Mouse (Mus musculus) CD4-positive, CD25-positive, alpha-beta regulatory T cell, adult 2 months (primary cell): ENCODE measurements around the gene Lmf1.
A peak's percentile ranks its signal among the peaks of the same experiment; 100 is the strongest.

Source experiments
- DNase-seq: peaks from one replicate; pipeline ENCODE4 v3.0.0-alpha.2; 2012; ENCODE audit warnings: low read depth, low spot score

The Lmf1 gene

GRCm38 (mm10) chr17:25602366-25602765 is 23.5 kb downstream of the Lmf1 start:
- DNase-seq, result peak; percentile 12

- DNase-seq, result no peak
Measured at GRCm38 (mm10) chr17:25604234-25604633, 25.3 kb downstream of the Lmf1 start.

GRCm38 (mm10) chr17:25608137-25608785 is 29.4 kb downstream of the Lmf1 start:
- DNase-seq, result no peak

DNA sequence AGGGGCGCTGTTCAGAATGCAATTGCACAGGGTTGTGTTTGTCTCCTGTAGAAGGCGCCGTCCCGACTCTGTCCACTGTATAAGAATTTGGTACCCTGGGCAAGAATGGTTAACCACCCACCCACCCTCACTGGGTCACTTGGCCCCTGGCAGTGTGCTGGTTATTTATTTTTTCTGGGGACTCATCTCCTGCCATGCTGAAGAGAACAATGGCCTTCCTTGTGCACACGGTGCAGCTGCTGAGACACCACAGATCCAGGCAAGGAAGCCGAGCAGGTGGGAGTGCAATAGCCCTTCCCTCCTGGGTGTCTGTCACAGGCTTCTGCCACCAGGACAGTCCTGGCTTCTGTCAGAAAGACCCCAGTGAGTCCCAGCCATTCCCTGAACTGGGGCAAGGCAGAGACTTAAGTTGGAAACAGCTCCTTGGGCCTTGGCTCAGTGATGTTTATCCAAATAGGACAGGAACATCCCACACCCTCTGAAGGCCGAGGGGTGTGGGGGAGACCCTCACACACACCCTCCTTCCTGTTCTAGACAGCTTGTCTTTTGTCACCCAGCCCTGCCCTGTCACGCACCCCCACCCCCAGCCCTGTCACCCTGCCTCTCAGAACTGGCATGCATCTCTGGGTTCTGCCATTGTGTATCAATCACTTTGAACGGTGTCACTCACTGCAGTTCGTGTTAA is 30.1 kb downstream of the Lmf1 start:
- no peak for DNase-seq

DNA sequence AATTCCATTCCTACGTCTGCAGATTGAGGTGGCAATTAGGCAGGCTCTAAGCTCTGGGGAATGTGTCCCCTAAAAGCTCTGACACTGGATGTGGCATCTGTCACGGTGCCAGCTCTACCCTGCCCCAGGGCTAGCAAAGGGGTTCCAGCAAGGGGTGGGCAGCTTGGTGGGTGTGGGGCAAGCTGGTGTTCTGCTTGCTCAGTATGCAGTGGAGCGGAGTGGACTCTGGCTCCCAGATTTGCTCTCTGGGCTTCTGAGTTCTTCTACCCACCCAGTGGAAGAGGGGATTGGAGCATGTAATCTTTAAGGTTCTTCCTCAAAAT is 30.6 kb downstream of the Lmf1 start:
- no peak for DNase-seq

GRCm38 (mm10) chr17:25610151-25610550 is 31.3 kb downstream of the Lmf1 start:
- no peak for DNase-seq

DNA sequence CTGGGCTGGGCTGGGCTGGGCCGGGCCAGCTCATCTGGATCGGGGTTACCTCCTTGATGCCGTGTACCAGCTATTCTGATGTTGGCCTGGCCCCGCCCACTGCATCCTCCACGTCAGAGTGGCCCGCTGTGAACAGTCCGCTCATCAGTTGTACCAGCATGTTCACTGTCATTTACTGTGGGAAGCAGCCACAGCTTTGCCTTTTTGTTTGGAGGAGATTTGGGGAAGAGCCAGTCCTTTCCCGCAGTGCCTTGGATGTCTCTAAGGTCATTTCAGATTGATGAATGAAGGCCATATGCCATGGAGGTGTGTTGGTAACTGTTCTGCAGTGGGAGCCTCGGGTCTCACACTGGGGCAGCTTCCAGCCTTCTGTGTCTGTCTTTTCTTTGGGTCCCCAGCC is 33.7 kb downstream of the Lmf1 start:
- no peak for DNase-seq

GRCm38 (mm10) chr17:25613323-25613722 is 34.4 kb downstream of the Lmf1 start:
- DNase-seq, result no peak

DNA sequence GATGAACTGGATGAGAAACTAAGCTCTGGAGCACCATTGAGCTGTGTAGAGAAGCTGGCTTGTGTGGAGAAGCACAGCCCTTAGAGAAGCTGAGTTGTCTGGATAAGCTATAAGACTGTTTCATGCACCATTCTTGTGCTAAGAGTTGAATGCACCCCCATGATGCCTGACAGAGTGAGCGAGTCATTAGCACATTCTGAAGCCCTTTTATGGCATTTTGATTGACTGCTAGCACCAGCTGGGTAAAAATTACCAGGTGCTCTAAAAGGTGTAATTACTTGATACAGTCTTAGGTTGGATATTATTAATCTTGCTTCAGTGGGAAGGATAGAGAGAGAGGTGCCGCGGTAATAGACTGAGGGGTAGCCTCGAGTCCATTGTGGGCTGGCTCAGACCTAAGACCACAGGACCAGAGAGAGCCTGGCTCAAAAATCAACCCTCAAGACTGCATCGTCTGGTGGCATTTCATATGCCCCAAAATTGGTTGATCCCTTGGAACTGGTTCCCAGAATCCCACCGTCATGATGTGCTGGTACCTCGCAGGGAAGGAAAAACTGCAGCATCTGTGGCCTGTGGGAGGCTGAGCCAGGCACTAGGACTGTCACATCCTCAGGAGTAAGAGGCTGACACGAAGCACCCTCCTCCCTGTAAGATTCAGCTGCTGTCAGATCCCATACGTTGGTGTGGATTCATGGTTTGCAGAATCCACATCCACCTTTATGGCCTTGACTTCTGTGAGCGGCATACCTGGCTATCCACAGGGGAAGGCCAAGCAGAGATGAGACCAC is 36.0 kb downstream of the Lmf1 start:
- no peak for DNase-seq

GRCm38 (mm10) chr17:25618508-25619056 is 39.7 kb downstream of the Lmf1 start:
- no peak for DNase-seq

DNA sequence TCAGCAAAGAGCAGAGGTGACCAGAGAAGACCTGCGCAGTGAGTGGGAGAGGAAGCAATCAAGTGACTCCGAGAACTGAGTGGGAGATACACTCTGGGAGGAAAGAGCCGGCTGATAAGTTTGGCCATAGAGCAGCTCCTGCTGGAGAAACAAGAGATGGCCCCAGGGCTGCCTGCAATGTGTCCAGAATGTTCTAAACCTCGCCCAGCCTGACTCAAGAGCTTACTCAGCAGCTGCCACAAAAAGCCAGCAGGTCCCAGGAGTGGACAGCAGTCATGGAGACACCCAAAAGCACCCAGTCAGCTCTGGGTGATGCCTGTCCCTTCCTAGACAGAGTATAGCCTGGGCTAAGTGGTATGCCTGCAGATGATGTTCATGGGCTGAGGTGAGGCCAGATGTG is 44.6 kb downstream of the Lmf1 start:
- no peak for DNase-seq

DNA sequence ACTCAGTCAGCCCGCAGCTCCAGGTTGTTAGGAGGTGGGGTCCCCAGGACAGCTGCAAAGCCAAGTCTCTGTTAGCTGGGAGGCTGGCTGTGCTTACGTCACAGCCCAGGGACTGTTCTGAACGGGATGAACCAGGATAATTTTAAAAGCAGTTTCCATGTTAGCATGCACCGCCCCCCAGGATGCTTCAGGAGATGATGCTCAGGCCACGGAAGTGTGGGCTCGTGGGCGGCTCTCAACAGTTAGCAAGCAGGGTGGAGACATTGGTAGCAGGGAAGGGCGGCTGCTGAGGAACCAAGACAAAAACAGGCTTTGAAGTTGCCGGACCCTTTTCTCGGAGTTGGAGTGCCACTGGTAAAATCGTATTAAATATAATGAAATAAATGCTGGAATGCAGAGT is 45.0 kb downstream of the Lmf1 start:
- no peak for DNase-seq

GRCm38 (mm10) chr17:25624446-25625119 is 45.7 kb downstream of the Lmf1 start:
- no peak for DNase-seq

GRCm38 (mm10) chr17:25625282-25625681 is 46.4 kb downstream of the Lmf1 start:
- DNase-seq, result no peak

- DNase-seq, result no peak
Measured at GRCm38 (mm10) chr17:25626196-25627043, 47.5 kb downstream of the Lmf1 start.

- no peak for DNase-seq
Measured at GRCm38 (mm10) chr17:25630313-25630712, 51.4 kb downstream of the Lmf1 start.

- DNase-seq, result no peak
Measured at GRCm38 (mm10) chr17:25634070-25634469, 55.2 kb downstream of the Lmf1 start.

- no peak for DNase-seq
Measured at GRCm38 (mm10) chr17:25635387-25635786, 56.5 kb downstream of the Lmf1 start.

GRCm38 (mm10) chr17:25635806-25636205 is 56.9 kb downstream of the Lmf1 start:
- DNase-seq, result no peak

- no peak for DNase-seq
Measured at GRCm38 (mm10) chr17:25637986-25638385, 59.1 kb downstream of the Lmf1 start.

DNA sequence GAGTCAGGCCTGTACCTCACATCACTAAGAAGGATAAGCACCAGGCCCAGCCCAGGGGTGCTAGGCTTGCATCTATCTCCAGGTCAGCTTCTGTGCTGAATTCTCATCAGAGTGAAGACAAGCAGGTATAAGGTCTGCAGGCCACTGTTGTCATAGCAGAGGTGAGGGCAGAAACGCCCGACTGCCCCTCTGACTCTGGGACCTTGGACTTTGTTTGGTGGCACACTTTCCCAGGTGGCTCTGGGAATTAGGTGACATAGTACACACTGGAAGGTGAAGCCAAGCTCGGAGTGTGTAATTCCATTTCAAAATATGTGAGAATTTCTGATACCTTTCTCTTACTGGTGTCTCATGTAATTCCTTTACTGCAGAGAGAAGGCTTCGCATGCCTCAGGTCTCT is 59.6 kb downstream of the Lmf1 start:
- no peak for DNase-seq
